Mouse (Mus musculus) CD4-positive naive resting alpha-beta T cell, adult 57 days (primary cell): Measurements from ENCODE around the gene Sult1b1. TPM values are rescaled to one million over a fixed set of nuclear protein-coding genes. Genes with fewer than 3 reads are reported as not detected.

Experiments used
- total RNA-seq: library from RNA; stranded (reverse); gene quantifications from one replicate; pipeline ENCODE4 v1.2.4, GENCODE M21; 2023

The Sult1b1 gene
- total RNA-seq: not detected

DNA sequence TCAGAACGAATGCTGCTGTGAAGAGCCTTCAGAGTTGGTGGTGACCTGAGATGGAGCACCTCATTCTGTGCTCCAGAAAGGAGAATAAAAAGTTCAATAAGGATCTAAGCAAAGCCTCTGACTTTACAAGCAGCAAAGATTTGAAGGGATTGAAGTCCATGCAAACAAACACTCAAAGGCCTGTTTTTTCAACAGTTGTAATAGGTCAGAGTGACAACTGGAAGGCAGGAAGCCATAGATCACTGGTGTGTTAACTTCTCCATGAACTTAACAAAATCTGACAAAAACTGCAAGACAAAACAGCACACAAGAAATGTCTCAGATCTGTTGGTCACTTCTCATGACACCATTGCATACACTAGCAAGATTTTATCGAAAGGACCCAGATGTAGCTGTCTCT lies at the start of gene Sult1b1:
Gene Sult1b1 (minus strand): TSS at position 85 of the 400 bp plus-strand sequence.

GRCm38 (mm10) chr5:87568845-87569244 lies 30.9 kb upstream of the Sult1b1 start, which contains the start of gene Sult1d1:
Sult1d1 (minus strand) TSS chr5:87569027.

DNA sequence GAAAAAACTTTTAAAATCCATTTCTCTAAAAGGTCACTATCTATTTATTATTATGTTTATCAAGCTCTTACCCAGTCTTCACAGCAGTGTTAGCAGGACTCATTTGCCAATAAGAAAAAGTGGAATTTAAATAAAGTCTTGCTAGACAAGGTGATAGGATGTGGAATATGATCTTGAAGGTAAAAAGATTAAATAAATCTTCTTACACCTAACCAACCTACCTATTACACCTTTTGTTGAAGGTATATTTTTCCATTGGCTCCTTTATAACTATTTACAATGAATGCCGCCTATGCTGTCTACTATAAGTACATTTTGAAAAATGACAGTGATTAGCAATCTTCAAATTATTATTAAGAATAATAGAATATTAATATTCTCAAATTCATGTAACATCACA lies 47.2 kb downstream of the Sult1b1 start, which contains the start of gene Ugt2a1:
Gene Ugt2a1 (minus strand): TSS at position 101 of the 400 bp plus-strand sequence.

GRCm38 (mm10) chr5:87486706-87487105 lies 51.3 kb downstream of the Sult1b1 start, which contains the start of gene Gm43638:
Gm43638 (minus strand) TSS chr5:87486806.

GRCm38 (mm10) chr5:87482160-87482559 lies 55.8 kb downstream of the Sult1b1 start, which contains the start of gene Ugt2a2:
Ugt2a2 (minus strand) TSS chr5:87482260.

Other genes with a start within 250 kb of the Sult1b1 start
- gene Ugt2a3, start 201.0 kb downstream of the Sult1b1 start, total RNA-seq: not detected
- not detected for gene Ugt2b38, start 114.0 kb downstream of the Sult1b1 start, total RNA-seq
- not detected for gene Ugt2a2, start 55.9 kb downstream of the Sult1b1 start, total RNA-seq
- gene Gm43638, start 51.4 kb downstream of the Sult1b1 start, total RNA-seq: not detected
- not detected for gene Ugt2a1, start 47.3 kb downstream of the Sult1b1 start, total RNA-seq
- not detected for gene Sult1d1, start 30.8 kb upstream of the Sult1b1 start, total RNA-seq
- gene Sult1e1, start 53.4 kb upstream of the Sult1b1 start, total RNA-seq: not detected
- gene Csn1s1, start 128.0 kb upstream of the Sult1b1 start, total RNA-seq: not detected
- gene Csn2, start 161.4 kb upstream of the Sult1b1 start, total RNA-seq: not detected
- gene Csn1s2a, start 236.4 kb upstream of the Sult1b1 start, total RNA-seq: not detected